Mouse (Mus musculus): ENCODE results near the gene Ccdc85c. TPM values are rescaled to one million over a fixed set of nuclear protein-coding genes. Genes with fewer than 3 reads are reported as not detected.

Ccdc85c gene
- total RNA-seq, 2 experiments from 2014 or later, result 39.4 to 42.6 TPM

DNA sequence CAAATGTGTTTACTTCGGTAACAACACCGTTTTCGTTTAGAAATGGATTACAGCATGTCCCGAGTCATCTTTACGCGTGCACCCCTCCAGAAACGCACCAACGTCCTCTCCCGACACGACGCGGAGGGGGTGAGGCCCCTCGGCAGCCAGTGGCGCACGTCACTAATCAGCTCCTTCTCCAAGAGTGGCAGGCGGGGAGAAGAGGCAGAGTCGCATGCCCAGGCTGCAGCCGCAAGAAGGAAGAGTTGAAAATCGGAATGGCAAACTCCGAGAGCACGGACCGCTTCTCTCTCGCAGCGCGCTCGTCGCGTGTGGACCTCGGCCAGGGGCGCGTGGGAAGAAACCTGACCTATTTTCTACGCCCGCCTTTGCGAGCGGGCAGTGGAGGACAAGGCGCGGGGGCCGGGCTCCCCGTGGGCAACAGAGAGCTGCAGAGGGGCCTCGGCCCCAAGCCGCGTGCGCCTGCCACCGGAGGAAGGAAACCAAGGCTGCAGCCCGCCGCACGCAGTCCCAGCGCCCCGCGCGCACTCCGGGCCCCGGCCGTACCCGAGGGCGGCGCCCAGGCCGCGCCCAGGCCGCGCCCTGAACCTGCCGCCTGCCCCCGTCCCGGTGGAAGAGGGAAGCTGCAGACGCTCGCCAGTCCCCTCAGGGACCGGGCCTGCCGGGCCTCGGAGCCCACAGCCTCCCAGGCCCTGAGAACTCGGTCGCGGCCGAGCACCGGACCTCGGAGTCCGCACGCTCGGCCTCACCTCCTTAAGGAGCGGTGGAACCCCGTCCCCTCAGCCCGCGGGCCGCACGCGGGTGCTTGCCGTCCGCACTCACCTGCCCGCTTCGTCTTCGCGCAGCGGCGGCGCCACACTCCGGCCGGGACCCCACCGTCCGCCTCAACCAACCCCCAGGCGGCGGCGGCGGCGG is 96.6 kb downstream of the Ccdc85c start:
- peak; percentile 38 for DNase-seq (ENCODE audit: low spot score)

DNA sequence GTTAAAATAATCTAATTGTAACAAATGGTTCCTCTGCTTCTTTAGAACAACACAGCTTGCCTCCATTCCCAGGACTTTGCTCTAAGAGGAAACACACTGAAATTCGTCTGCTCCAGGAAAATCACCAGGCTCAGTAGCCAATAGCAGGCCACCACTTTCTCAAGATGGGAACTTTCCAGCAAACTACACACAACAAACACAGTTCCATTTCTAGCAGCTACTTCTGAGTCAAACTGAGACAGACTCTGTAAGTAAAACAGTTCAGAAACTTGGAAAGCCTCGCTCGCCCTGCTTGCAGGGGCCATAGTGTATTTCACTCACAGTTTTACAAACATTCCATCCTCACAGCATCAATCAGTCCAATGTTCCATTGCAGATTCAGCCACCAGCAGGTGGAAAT is 98.9 kb downstream of the Ccdc85c start:
- no peak for DNase-seq (ENCODE audit: low spot score)

DNA sequence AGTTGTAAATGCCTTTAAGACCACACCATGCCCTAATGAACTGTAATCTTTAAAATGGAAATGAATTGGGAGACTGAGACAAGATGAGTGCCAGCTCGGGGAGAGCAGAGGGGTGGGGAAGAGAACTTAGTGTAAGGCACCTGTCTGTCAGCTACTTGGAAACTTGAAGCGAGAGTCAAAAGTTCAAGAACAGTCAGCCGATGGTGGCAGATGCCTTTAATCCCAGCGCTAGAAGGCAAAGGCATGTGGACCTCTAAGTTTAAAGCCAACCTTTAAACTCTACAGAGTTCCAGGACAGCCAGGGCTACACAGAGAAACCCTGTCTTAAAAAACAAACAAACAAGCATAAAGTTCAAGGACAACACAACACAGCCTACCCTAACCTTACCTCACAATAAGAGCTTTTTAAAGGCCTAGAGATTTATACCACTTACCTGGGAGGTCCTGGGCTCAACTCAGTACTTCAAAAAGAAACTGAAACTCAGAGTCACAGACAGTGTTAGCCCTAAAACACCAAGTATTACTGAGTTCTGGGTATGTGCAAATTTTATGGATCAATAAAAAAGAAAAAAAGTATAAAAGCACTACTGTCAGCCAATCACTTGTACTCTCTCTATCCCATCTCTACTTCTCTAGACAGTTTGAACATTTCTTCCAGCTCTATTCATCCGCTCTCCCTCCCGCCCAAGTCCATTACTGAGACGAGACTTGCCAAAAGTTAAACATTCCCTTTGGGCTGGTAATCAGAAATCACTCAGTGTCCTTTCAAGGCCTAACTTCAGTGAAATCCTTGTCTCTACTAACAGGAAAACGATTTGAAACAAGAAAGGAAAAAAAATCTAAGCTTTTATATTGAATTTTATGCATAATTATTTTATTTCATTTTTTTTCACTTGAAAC is 100.4 kb downstream of the Ccdc85c start:
- DNase-seq (ENCODE audit: low spot score), result no peak

DNA sequence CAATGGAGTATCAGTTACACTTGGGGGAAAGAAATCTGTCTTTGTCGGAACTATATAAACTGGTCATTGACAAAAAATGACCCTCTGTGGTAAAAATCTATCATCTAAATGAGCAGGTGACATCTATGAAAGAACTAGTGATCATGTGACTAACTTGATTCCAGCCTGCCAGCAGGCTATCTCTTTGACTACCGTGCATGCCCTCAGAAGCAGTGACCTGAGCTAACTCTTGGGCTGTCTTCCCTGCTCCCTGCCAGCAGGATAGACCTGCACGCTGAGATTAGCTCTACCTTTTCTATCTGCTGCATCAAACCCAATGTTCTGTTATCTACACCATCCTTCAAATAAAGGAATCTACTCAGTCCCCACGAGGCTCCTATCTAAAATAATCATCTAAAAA is 102.6 kb downstream of the Ccdc85c start:
- DNase-seq (ENCODE audit: low spot score), result no peak

DNA sequence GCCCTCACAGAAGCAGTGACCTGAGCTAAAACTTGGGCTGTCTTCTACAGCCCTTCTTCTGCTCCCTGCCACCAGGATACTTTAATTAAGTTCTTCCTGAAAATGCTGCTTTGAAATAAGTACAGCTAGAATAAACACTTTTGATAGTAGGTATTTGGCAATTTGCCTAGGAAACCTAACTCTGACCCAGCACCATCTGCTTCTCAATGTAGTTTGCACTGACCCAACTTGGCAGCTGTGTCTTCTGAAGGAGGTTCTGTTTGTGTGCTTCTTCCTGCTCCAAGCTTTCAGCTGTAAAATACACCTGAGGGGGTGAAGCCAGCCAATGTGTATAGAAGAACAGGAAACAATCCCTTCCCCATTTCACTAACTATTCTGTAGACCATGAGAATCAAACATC is 103.9 kb downstream of the Ccdc85c start:
- no peak for DNase-seq (ENCODE audit: low spot score)

DNA sequence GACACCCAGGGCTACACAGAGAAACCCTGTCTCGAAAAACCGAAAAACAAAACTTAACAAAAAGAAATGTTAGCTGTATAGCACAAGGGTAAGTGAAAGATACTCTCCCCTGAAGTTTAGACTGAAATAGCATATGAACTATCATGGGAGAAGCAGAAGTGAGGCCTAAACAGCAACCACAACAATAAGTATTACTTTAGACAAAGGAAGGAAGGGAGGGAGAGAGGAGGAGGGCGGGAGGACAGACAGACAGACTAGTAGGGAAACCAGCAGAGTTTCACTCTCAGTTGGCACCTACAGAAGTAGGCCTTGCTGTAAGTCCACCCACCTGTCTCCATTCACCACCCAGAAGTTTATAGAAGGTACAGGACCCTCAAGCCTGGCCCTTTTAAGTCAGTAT is 104.8 kb downstream of the Ccdc85c start:
- DNase-seq (ENCODE audit: low spot score), result no peak

DNA sequence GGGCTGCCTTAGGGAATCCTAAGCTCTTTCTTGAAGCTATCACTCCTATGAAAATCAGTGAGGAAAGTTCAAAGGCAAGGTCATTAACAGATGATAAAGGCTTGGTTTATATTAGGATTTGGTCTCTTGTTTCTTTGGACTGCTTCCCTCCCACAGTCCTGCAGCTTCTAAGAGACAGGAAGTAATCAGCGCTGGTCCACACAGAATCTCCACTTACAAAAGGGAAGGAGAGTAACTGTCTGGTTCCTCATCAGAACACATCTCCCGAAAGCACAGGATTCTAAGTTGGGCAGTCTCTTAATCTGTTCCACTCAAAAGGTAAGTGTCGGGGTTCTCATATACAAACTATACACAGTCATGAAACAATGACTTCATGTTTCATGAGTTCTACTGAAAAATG is 106.3 kb downstream of the Ccdc85c start:
- DNase-seq (ENCODE audit: low spot score), result no peak

DNA sequence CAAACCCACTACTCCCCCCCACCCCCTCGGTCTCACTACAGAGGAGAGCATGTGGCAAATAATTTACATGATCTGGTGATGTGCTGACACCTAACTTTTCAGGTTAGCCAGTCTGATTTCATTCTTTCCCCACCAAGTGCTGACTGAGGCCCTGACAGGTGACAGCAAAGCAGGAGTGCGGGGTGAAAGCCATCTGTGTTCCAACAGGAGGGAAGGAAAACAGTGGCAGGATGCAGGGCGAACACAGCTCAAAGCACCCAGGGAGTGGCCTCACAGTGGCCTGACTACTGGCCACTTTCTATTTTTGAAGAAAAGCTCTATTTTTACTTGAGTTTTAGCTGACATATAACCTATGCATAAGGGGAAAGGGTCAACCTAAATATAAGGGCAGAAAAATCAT is 111.5 kb downstream of the Ccdc85c start:
- no peak for DNase-seq (ENCODE audit: low spot score)

DNA sequence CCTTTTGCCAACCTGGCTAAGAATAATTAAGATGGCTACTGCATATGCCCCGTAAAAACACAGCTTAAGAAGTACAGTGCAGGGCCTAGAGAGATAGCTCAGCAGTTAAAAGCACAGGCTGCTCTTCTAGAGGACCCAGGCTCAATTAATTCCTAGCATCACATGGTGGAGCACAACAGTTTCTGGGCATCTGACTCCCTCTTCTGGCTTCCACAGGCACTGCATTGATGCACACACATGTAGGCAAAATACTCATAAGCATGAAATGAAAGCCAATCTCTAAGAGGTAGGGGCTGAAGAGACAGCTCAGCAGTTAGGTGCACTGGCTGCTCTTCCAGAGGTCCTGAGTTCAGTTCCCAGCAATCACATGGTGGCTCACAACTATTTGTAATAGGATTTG is 113.2 kb downstream of the Ccdc85c start:
- peak; percentile 24 for DNase-seq (ENCODE audit: low spot score)

DNA sequence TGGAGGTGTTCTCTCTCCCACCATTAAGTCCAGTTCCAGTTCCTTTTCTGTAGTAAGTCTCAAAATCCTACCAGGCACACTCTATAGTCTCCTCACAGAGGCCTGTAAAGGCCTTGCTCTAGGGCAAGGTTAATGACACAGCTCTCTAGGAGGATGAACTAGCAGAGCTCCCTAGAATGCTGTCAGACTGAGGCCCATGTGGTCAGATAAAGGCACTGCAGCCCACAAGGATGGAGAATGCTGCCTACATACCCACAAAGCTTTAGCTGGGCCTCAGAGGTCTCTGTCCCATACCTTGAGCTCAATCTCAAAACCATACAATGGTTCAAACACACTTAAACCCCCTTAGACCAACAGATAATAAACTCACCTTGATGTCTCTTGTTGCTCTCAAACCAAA is 115.4 kb downstream of the Ccdc85c start:
- DNase-seq (ENCODE audit: low spot score), result no peak

Other genes with a start within 250 kb of the Ccdc85c start
- 100 to 1,000 TPM; 106 to 113 TPM for gene Setd3, start 96.1 kb downstream of the Ccdc85c start, total RNA-seq (2021)
- 100 to 1,000 TPM; 127 to 147 TPM for gene Ccnk, start 95.8 kb downstream of the Ccdc85c start, total RNA-seq (2021)
- 1 to 10 TPM; 1.1 to 1.2 TPM for gene Hhipl1, start 30.8 kb upstream of the Ccdc85c start, total RNA-seq (2021)
- under 1 TPM; 0.11 to 0.21 TPM for gene Cyp46a1, start 59.0 kb upstream of the Ccdc85c start, total RNA-seq (2021)
- 10 to 100 TPM; 99.0 to 99.1 TPM for gene Eml1, start 95.5 kb upstream of the Ccdc85c start, total RNA-seq (2021)

Measured in gastrocnemius, adult 18-20 months (tissue).